Mouse (Mus musculus) kidney, postnatal 10 days (tissue): ENCODE data around the gene Igsf10.

Experiments
- DNase-seq: peaks from one replicate; pipeline ENCODE4 v3.0.0; 2021; ENCODE audit warnings: mixed read lengths

Gene Igsf10

GRCm38 (mm10) chr3:59278620-59279019 is 65.6 kb downstream of the Igsf10 start:
- DNase-seq: no peak

GRCm38 (mm10) chr3:59278254-59278533 is 66.0 kb downstream of the Igsf10 start:
- no peak for DNase-seq

GRCm38 (mm10) chr3:59277502-59278253 is 66.5 kb downstream of the Igsf10 start:
- DNase-seq: no peak

GRCm38 (mm10) chr3:59270811-59271210 is 73.4 kb downstream of the Igsf10 start:
- no peak for DNase-seq
